Mouse (Mus musculus) forebrain, embryonic 16.5 days (tissue): ENCODE measurements around the gene Mical2. TPM values are rescaled to one million over a fixed set of nuclear protein-coding genes. Genes with fewer than 3 reads are reported as not detected.

Source experiments
- ATAC-seq: fragments of 200-750 bp; cut with Nextera tagmentation; 2 replicates; pipeline ENCODE4 v1.8.0; 2017; ENCODE audit warnings: mild to moderate bottlenecking, moderate library complexity
- H3K27ac ChIP-seq: fragments of 300-500 bp; sonication (generic); 2 replicates; pipeline ENCODE4 v1.5.1; 2014; ENCODE audit warnings: low read length, control low read depth
- H3K27me3 ChIP-seq: fragments of 300-500 bp; sonication (generic); replicated peaks from 2 replicates; pipeline ENCODE4 v1.6.1; 2014; ENCODE audit warnings: low read length; ENCODE audit not compliant: control insufficient read depth, insufficient read depth
- H3K36me3 ChIP-seq: fragments of 300-500 bp; sonication (generic); 2 replicates; pipeline ENCODE4 v1.6.1; 2014; ENCODE audit not compliant: control insufficient read depth, insufficient read depth
- H3K4me1 ChIP-seq: fragments of 300-500 bp; sonication (generic); replicated peaks from 2 replicates; pipeline ENCODE4 v1.6.1; 2014; ENCODE audit warnings: low read length; ENCODE audit not compliant: control insufficient read depth, insufficient read depth
- H3K4me2 ChIP-seq: fragments of 300-500 bp; sonication (generic); 2 replicates; pipeline ENCODE4 v1.6.1; 2014; ENCODE audit warnings: mild to moderate bottlenecking, low read length, control low read depth
- H3K4me3 ChIP-seq: fragments of 300-500 bp; sonication (generic); replicated peaks from 2 replicates; pipeline ENCODE4 v1.5.1; 2014; ENCODE audit warnings: mild to moderate bottlenecking, low read length, control low read depth
- H3K9ac ChIP-seq: fragments of 300-500 bp; sonication (generic); replicated peaks from 2 replicates; pipeline ENCODE4 v1.6.1; 2014; ENCODE audit warnings: low read depth, low read length, control low read depth
- H3K9me3 ChIP-seq: fragments of 300-500 bp; sonication (generic); 2 replicates; pipeline ENCODE4 v1.6.1; 2016; ENCODE audit warnings: low read length; ENCODE audit not compliant: control insufficient read depth
- WGBS: fragments of 180-500 bp; shearing (Covaris S2); extraction: QIAGEN DNeasy Blood & Tissue Kit; methylation state at CpG from one replicate; pipeline ENCODE4 v1.1.7; 2014; 5-methylcytosine and 5-hydroxymethylcytosine counted together
- polyA plus RNA-seq: library from polyadenylated mRNA; unstranded; fragments of >200 nt; fragmentation: Nextera tagmentation; extraction: Ambion mirVana; gene quantifications from 2 replicates; pipeline ENCODE4 v1.2.1, GENCODE M21; 2015

Gene Mical2
- polyA plus RNA-seq, 1 experiment from 2014 or later, result 11.1 TPM

DNA sequence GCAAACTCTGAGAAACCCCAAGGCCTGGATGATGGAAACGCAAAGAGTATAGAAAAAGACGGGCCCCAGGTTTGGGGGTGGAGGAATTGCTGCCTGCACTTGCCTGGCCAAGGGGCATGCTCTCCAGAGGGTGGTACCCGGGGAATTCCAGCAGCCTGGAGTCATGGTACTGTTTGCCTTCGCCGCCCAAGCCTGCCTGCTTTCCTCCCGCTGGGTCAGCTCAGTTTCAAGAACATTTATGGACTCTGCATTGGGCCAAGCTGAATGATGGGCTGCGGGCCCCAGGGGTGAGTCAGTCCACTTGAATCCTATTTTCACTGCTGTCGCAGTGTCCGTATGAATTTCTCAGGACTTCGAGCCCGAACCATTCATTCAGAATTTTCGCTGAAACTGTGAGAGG, 802 bp upstream of the Mical2 start:
- Histone ChIP-seq H3K9me3 (no peaks in the 10 kb centered on the region), H3K4me1 (peaks cover 24% of the 10 kb centered on the region), H3K27ac (no peak overlapping the region), H3K27me3 (peaks cover 16% of the 10 kb centered on the region), H3K9ac (no peak overlapping the region; the same call in 1 of the 2 replicates), H3K36me3 (no peaks in the 10 kb centered on the region), H3K4me3 (no peak overlapping the region), H3K4me2 (no peak overlapping the region; the same call in 1 of the 2 replicates)
- no peak for ATAC-seq
- WGBS, result 79% methylated on average over 12 of the region's 12 CpGs

DNA sequence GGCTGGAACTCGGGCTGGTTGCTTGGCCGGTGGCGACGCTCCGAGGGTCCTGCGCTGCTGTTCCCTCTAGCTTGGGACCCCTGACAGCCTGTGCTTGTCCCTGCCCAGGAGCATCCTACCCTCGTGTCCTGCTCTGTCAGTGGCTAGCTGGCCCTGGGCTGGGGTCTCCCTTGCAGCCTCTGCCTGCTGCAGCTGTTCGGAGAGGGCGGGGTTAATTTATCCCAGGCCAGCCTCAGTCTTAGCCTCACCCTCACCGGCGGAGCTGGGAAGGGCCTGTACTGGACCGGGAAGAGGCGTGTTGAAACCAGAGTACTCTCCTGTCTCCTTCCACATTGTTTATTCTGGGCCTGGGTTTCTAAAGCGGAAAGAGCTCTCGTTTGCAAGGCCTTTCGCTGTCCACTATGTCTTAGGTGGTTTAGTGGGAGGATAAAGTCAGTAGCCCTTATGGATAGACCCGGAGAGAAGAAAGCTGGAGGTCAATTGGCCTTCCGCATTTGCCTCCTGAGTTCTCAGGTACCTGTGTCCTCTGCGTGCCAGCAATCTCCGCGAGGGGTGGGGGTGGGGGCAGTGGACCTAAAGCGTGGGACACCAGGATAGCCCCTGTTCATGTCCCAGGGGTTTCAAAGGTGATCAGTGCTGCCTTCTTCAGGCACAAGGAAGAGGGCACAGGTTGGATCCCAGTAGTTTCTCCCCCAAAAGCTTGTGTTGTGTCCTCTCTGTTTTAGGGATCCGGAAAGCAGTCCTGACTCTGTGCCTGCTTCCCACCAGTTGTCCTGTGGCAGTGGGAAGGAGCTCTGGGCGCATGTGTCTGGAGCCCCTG, 1.0 kb downstream of the Mical2 start:
- Histone ChIP-seq H3K27ac (no peak overlapping the region), H3K9me3 (no peaks in the 10 kb centered on the region), H3K9ac (peak overlapping the region; percentile 68), H3K4me1 (peaks cover 24% of the 10 kb centered on the region), H3K27me3 (peaks cover 16% of the 10 kb centered on the region), H3K4me3 (peak overlapping the region; percentile 69), H3K36me3 (no peaks in the 10 kb centered on the region), H3K4me2 (peak overlapping the region; percentile 99)
- ATAC-seq, result no peak
- WGBS, result 4% methylated on average over 24 of the region's 24 CpGs

DNA sequence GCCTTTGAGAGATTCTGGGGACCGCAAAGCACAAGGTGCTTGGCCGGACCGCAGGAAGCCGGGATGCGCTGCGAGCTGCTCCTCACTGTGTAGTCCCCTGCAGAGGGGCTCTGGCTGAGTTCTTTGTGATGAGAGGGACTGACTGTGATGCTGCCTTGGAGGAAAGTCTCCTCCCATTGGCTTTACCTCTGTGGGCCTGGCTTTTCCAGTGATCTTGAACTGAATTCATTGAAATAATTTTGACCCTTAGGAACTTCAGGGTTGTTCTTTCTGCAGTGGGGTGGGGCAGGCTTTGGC, 1.6 kb downstream of the Mical2 start:
- peaks cover 16% of the 10 kb centered on the region for H3K27me3 ChIP-seq
- no peak for ATAC-seq
- H3K4me3 ChIP-seq, result peak overlapping the region; percentile 69
- H3K9ac ChIP-seq, result 0 out of 2 replicates have a peak overlapping the region, but pooled peaks have one; percentile 19
- H3K9me3 ChIP-seq, result no peaks in the 10 kb centered on the region
- H3K36me3 ChIP-seq, result no peaks in the 10 kb centered on the region
- peaks cover 24% of the 10 kb centered on the region for H3K4me1 ChIP-seq
- H3K27ac ChIP-seq, result no peak overlapping the region
- peak overlapping the region; percentile 99 for H3K4me2 ChIP-seq
- WGBS, result 22% methylated on average over 6 of the region's 6 CpGs

DNA sequence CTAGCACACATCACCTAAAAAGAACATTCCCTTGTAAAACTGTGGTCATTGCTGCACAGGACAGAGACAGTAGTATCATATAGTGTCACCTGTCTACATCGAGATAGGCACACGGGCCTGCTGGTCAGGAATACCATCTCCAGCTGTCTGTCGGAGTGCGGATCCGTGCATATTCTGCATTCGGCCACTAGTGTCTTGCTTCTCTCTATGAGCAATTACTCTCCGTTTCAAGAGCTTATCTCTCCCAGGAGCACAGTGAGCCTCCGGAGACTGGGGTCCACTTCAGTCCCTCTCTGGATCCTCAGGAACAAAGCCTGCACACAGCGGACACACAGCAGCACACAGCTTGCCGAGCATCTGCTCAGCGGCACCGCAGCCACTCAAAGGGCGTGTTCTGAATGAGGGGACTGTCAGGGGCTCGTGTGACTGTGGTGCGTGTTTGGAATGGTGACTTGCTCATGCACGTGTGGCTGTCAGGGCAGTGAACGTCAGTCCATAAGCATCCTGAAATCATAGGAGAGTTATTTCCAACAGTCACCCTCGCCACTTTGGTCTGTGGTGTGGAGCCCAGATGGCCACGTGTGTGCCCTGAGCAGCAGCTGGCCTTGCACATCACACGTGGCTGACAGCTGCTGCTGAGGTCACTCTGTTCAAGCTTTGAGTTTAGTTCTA, 3.3 kb downstream of the Mical2 start:
- no peak overlapping the region for H3K4me3 ChIP-seq
- no peaks in the 10 kb centered on the region for H3K36me3 ChIP-seq
- no peak overlapping the region for H3K9ac ChIP-seq
- no peak overlapping the region for H3K4me2 ChIP-seq
- no peaks in the 10 kb centered on the region for H3K9me3 ChIP-seq
- H3K27ac ChIP-seq, result no peak overlapping the region
- 66% methylated on average over 20 of the region's 20 CpGs for WGBS
- no peak for ATAC-seq
- peaks cover 16% of the 10 kb centered on the region for H3K27me3 ChIP-seq
- H3K4me1 ChIP-seq, result peaks cover 32% of the 10 kb centered on the region

DNA sequence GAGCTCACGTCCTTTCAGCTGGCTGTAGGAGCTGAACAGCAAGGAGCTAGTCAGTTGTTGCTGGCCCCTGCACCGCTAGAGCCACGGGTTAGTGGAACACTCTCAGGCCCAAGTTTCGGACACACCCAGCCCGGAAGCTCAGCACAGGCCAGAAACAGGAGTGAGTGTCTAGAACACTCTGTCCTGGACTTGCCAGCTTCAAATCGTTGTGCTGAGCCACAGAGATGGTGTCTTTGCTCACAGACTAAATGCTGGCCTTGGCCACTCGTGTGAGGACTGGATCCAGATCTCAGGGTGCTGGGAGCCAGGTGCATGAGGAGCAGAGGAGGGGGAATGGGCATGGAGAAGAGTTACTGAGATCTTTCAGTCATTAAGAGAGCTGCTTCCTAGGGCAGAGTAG, 6.1 kb downstream of the Mical2 start:
- Histone ChIP-seq H3K27ac (no peak overlapping the region), H3K4me1 (peaks cover 30% of the 10 kb centered on the region), H3K9ac (no peak overlapping the region), H3K4me3 (no peak overlapping the region), H3K4me2 (no peak overlapping the region), H3K9me3 (no peaks in the 10 kb centered on the region), H3K27me3 (peaks cover 9% of the 10 kb centered on the region), H3K36me3 (no peaks in the 10 kb centered on the region)
- 77% methylated on average over 7 of the region's 7 CpGs for WGBS
- ATAC-seq, result no peak

DNA sequence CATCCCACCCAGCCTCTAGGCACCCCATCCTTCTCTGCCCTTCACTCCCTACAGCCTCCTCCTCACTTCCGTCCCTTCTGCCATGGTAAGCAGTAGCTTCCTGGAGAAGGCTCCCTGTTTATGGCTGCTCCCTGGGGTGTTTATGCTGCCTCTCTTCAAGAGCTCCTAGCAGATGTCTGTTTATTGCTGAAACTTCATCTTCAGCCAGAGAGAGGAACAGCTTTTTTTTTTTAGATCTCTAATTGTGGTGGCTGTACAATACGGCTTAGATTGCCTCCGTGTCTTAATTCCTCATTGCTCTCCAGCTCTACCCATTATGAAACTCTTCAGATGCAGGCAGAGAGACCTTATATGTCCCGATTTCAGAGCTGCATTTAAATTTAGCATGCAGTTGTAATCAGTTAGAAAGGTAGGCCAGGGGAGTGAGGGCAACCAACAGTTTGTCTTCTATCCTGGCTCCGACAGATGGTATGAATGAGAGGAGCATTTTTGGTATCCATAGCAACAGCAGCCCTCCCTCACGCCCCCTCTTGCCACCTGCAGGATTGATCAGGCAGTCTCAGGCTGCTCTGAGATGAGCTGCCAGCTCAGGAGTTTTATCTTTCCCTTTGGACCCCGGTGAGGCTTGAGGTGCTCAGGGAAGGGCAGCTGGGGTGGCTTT, 7.8 kb downstream of the Mical2 start:
- peak overlapping the region; percentile 24 for H3K4me2 ChIP-seq
- no peaks in the 10 kb centered on the region for H3K36me3 ChIP-seq
- no peaks in the 10 kb centered on the region for H3K9me3 ChIP-seq
- H3K27ac ChIP-seq, result peak overlapping the region; percentile 79
- H3K9ac ChIP-seq, result no peak overlapping the region
- peak; percentile 89 for ATAC-seq
- no peaks in the 10 kb centered on the region for H3K27me3 ChIP-seq
- 21% methylated on average over 7 of the region's 7 CpGs for WGBS
- peaks cover 24% of the 10 kb centered on the region for H3K4me1 ChIP-seq
- no peak overlapping the region for H3K4me3 ChIP-seq

DNA sequence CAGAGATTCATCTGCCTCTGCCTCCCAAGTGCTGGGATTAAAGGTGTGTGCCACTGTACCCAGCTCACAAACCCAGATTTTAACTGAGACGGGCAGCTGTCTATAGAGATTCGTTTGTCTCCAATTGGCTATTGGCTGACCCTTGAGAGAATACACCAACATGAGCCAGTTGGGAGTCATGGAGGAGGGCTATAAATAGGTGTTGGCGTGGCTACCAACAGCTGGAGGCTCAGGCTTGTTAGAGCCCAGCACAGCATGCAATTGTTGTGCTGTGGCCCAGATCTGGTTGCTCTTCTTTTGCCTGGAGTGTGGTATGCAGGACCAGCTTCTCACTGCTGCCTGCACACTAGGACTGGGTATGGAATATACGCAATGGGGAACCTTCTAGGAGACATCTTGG, 8.8 kb downstream of the Mical2 start:
- no peak overlapping the region for H3K4me2 ChIP-seq
- H3K4me1 ChIP-seq, result peaks cover 24% of the 10 kb centered on the region
- H3K27me3 ChIP-seq, result no peaks in the 10 kb centered on the region
- no peak overlapping the region for H3K4me3 ChIP-seq
- no peak overlapping the region for H3K9ac ChIP-seq
- no peak for ATAC-seq
- H3K9me3 ChIP-seq, result no peaks in the 10 kb centered on the region
- H3K36me3 ChIP-seq, result no peaks in the 10 kb centered on the region
- 69% methylated on average over 4 of the region's 4 CpGs for whole genome bisulfite sequencing
- 0 out of 2 replicates have a peak overlapping the region, but pooled peaks have one; percentile 19 for H3K27ac ChIP-seq

DNA sequence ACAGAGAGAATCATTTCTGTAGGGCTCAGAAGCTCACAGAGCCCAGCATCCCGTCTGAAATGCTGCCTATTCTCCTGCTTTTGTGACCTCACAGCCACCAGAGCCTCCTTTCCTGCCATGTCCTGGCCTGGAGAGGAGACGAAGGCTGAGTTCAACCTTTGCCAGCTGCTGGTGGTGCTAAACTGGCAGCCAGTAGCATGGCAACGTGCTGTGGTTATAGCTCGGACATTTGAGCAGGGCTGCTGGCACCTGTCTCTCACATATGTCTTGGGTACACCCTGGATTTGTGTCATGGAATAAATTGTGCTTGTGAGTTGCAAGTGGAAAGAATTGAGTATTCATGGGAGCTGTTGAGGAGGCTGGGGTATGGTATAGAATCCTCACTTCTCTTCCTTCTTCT, 9.8 kb downstream of the Mical2 start:
- Histone ChIP-seq H3K4me3 (no peak overlapping the region), H3K4me2 (no peak overlapping the region), H3K9me3 (no peaks in the 10 kb centered on the region), H3K9ac (no peak overlapping the region), H3K27me3 (no peaks in the 10 kb centered on the region), H3K27ac (no peak overlapping the region), H3K36me3 (no peaks in the 10 kb centered on the region), H3K4me1 (peaks cover 24% of the 10 kb centered on the region)
- WGBS, result 55% methylated on average over 4 of the region's 4 CpGs
- ATAC-seq, result no peak

DNA sequence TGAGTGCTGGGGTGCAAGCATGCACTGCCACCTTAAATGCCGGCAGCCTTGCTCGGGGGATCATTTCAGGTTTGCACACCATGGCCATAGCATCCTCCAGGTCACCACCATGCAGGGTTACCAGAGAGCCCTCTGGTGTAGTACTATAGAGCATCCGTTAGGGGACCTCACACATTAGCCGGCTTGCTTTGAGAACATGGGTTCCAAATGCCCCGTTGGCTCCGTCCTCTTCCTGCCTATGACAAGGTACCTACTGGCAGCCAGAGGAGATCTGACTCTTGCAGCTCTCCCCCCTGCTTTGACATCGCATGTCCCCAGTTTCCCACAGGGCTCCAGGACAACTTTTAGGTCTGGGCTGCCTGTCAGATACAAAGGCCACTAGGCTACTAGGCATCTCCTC, 11.6 kb downstream of the Mical2 start:
- no peaks in the 10 kb centered on the region for H3K9me3 ChIP-seq
- H3K4me1 ChIP-seq, result peaks cover 32% of the 10 kb centered on the region
- H3K4me3 ChIP-seq, result no peak overlapping the region
- no peak overlapping the region for H3K4me2 ChIP-seq
- no peak for ATAC-seq
- 95% methylated on average over 7 of the region's 7 CpGs for WGBS
- no peaks in the 10 kb centered on the region for H3K27me3 ChIP-seq
- H3K27ac ChIP-seq, result no peak overlapping the region
- H3K9ac ChIP-seq, result no peak overlapping the region
- H3K36me3 ChIP-seq, result no peaks in the 10 kb centered on the region
